14 mouse cellular contexts compared by ENCODE assay signal in genomic region chr12:79433724-79434442, GRCm38 (mm10).
DNase-seq lines count a peak whose midpoint lies in the region; ATAC-seq and TF ChIP-seq lines count a peak whose summit lies in the region.
"Had no signal": no experiment of that assay in that cellular context is flagged by ENCODE, and none has a peak within 500 bp of the region (broad histone marks: within the 10 kb centered on the region; RNA-seq: fewer than 3 reads in every experiment).

No protein-coding gene starts in this region.

- no peak for ATAC-seq in intestine, postnatal 0 days
- no peak; the same call in 1 of the 2 replicates for ATAC-seq in intestine, embryonic 16.5 days
- peak; percentile 81 for ATAC-seq in embryonic facial prominence, embryonic 14.5 days (ENCODE audit: low read depth)
- ATAC-seq in megakaryocyte progenitor cell, adult 5-6 weeks (replicated peaks; ENCODE audit: poor library complexity) = peak; percentile 54
- ATAC-seq: midbrain, embryonic 16.5 days had no signal

- 30% methylated on average over 7 of the region's 7 CpGs for WGBS in intestine, postnatal 0 days
- WGBS in intestine, embryonic 16.5 days = 37% methylated on average over 7 of the region's 7 CpGs
- WGBS in embryonic facial prominence, embryonic 14.5 days = 40% methylated on average over 7 of the region's 7 CpGs

- H3K36me3 ChIP-seq in intestine, postnatal 0 days (ENCODE audit: control insufficient read depth, insufficient read depth) = no peaks in the 10 kb centered on the region
- no peaks in the 10 kb centered on the region for H3K36me3 ChIP-seq in intestine, embryonic 16.5 days (ENCODE audit: control insufficient read depth, insufficient read depth, low read length)
- no peaks in the 10 kb centered on the region for H3K36me3 ChIP-seq in embryonic facial prominence, embryonic 14.5 days (ENCODE audit: control insufficient read depth, insufficient read depth, low read length)
- H3K36me3 ChIP-seq: forebrain, embryonic 12.5 days; hindbrain, embryonic 13.5 days had no signal

- no peaks in the 10 kb centered on the region for H3K27me3 ChIP-seq in intestine, postnatal 0 days (replicated peaks; ENCODE audit: control insufficient read depth, insufficient read depth, low read length)
- H3K27me3 ChIP-seq in intestine, embryonic 16.5 days (replicated peaks; ENCODE audit: control insufficient read depth, insufficient read depth, low read length) = no peaks in the 10 kb centered on the region
- H3K27me3 ChIP-seq in embryonic facial prominence, embryonic 14.5 days (replicated peaks; ENCODE audit: control insufficient read depth, insufficient read depth, low read length) = no peaks in the 10 kb centered on the region
- H3K27me3 ChIP-seq: forebrain, embryonic 12.5 days; hindbrain, embryonic 13.5 days had no signal

- no peak overlapping the region for H3K9ac ChIP-seq in intestine, postnatal 0 days (ENCODE audit: low read depth, low read length)
- H3K9ac ChIP-seq in intestine, embryonic 16.5 days (ENCODE audit: low read depth, low read length) = no peak overlapping the region
- no peak overlapping the region for H3K9ac ChIP-seq in embryonic facial prominence, embryonic 14.5 days (ENCODE audit: low read depth, low read length)
- H3K9ac ChIP-seq: forebrain, embryonic 12.5 days; hindbrain, embryonic 13.5 days; liver, embryonic 14.5 days had no signal

- no peaks in the 10 kb centered on the region for H3K4me1 ChIP-seq in intestine, postnatal 0 days (replicated peaks; ENCODE audit: control insufficient read depth, insufficient read depth, low read length)
- H3K4me1 ChIP-seq in intestine, embryonic 16.5 days (ENCODE audit: control insufficient read depth, insufficient read depth, low read length) = peaks cover 9% of the 10 kb centered on the region
- H3K4me1 ChIP-seq in embryonic facial prominence, embryonic 14.5 days (ENCODE audit: control insufficient read depth, insufficient read depth, low read length) = peaks cover 46% of the 10 kb centered on the region

- H3K27ac ChIP-seq in intestine, postnatal 0 days (ENCODE audit: low read depth, low read length) = no peak overlapping the region
- H3K27ac ChIP-seq in intestine, embryonic 16.5 days (ENCODE audit: low read length) = no peak overlapping the region
- peak overlapping the region; percentile 79 for H3K27ac ChIP-seq in embryonic facial prominence, embryonic 14.5 days (replicated peaks; ENCODE audit: low read depth, low read length)
- H3K27ac ChIP-seq: forebrain, embryonic 12.5 days; hindbrain, embryonic 13.5 days; liver, embryonic 14.5 days had no signal

- peak; percentile 77 for DNase-seq in NIH3T3 (ENCODE audit: low read depth)
- peak; percentile 90 for DNase-seq in embryonic facial prominence, embryonic 14.5 days (ENCODE audit: low spot score)
- DNase-seq in spleen, adult 18-20 months = no peak
- DNase-seq in thymus, postnatal 25 days = no peak
- DNase-seq: cerebellum, adult 9-11 months; kidney, adult 9 months; right cerebral cortex, postnatal 25 days had no signal

- H3K4me2 ChIP-seq in intestine, postnatal 0 days (replicated peaks; ENCODE audit: low read depth) = 0 out of 2 replicates have a peak overlapping the region, but pooled peaks have one; percentile 13
- no peak overlapping the region for H3K4me2 ChIP-seq in intestine, embryonic 16.5 days (ENCODE audit: low read depth, low read length)
- H3K4me2 ChIP-seq in embryonic facial prominence, embryonic 14.5 days (ENCODE audit: low read depth, low read length) = no peak overlapping the region
- H3K4me2 ChIP-seq: forebrain, embryonic 12.5 days; hindbrain, embryonic 13.5 days had no signal

- H3K4me3 ChIP-seq in intestine, postnatal 0 days (ENCODE audit: low read depth, low read length) = no peak overlapping the region
- H3K4me3 ChIP-seq in intestine, embryonic 16.5 days (ENCODE audit: low read length) = no peak overlapping the region
- H3K4me3 ChIP-seq in embryonic facial prominence, embryonic 14.5 days (ENCODE audit: low read depth, low read length) = no peak overlapping the region
- H3K4me3 ChIP-seq: forebrain, embryonic 12.5 days; hindbrain, embryonic 13.5 days had no signal

- TF ChIP-seq CTCF in intestine, postnatal 0 days (IDR thresholded peaks at IDR 0.05; ENCODE audit: low read depth) = no peak

- no peaks in the 10 kb centered on the region for H3K9me3 ChIP-seq in intestine, postnatal 0 days (ENCODE audit: control insufficient read depth)
- H3K9me3 ChIP-seq in intestine, embryonic 16.5 days (ENCODE audit: control insufficient read depth, low read length) = no peaks in the 10 kb centered on the region
- no peaks in the 10 kb centered on the region for H3K9me3 ChIP-seq in embryonic facial prominence, embryonic 14.5 days (ENCODE audit: control insufficient read depth, low read length)
- H3K9me3 ChIP-seq: forebrain, embryonic 12.5 days; hindbrain, embryonic 13.5 days had no signal

Comparison
In these comparisons a context has a peak if more than half of its experiments do, and no peak if none do; other contexts are left out.
1. ATAC-seq: peak in embryonic facial prominence, embryonic 14.5 days (single experiment) and megakaryocyte progenitor cell, adult 5-6 weeks (single experiment); none in intestine, postnatal 0 days (single experiment) and intestine, embryonic 16.5 days (single experiment).
2. DNase-seq: peak in NIH3T3 (single experiment) and embryonic facial prominence, embryonic 14.5 days (single experiment); none in spleen, adult 18-20 months (0 of 2) and thymus, postnatal 25 days (single experiment).